Mouse (Mus musculus) spleen, postnatal 36 days (tissue): Measurements from ENCODE around the gene Smug1.
A peak's percentile ranks its signal among the peaks of the same experiment; 100 is the strongest.

ENCODE experiments used
- DNase-seq, 2 experiments: peaks; one replicate each; pipeline ENCODE4 v3.0.0; 2022; ENCODE audit warnings: low spot score in 2 of 2, mixed read lengths in 1 of 2

Gene Smug1

GRCm38 (mm10) chr15:103177611-103178041, 10.7 kb upstream of the Smug1 start:
- no peak for DNase-seq

DNA sequence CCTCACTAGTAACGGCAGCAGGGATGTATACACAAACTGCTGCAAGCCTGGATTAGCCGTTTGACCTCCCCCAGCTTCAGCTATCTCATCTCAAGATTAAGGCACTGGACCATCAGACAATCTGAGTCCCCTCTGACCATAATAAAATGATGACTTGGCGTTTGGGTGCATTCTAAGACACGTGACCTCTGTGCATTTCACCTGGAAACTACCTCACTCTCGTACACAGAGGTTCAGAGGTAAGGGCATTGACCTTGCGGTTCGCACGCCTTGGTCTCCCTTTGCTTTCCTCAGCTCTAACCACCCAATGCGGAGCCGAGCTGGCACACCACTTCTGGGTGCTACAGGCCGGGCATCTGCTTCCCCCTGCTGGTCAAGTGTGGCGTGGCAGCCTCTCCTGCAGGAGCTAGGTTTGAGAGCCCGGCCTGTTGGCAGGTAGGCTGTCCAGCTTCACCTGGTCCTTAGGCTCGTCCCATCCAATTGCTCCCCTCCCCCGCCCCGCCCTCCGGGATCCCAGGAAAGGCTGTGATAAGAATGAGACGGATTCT, 10.1 kb upstream of the Smug1 start:
- DNase-seq: peak; percentile 75 to 80

- DNase-seq: no peak
Measured at GRCm38 (mm10) chr15:103173251-103173650, 6.4 kb upstream of the Smug1 start.

DNA sequence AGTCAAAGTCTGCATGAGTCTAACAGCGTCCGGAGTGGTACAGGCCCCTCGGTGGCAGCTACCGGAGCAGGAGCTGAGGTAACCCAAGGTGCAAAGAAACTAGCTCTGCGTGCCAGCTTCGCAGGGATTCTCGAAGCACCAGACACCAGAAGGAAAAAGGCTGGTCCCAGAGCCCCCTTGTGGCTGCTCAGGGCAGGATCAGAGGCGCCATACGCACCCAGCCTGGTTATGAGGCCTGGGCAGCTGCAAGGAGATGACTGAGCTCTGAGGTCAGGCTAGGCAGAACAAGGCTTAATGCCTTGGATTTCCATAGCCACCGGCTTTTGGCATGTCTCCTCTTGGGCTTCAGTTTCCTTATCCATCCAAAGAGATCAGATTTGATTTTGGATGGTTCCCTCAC, 5.6 kb upstream of the Smug1 start:
- DNase-seq: peak; percentile 22 to 38

DNA sequence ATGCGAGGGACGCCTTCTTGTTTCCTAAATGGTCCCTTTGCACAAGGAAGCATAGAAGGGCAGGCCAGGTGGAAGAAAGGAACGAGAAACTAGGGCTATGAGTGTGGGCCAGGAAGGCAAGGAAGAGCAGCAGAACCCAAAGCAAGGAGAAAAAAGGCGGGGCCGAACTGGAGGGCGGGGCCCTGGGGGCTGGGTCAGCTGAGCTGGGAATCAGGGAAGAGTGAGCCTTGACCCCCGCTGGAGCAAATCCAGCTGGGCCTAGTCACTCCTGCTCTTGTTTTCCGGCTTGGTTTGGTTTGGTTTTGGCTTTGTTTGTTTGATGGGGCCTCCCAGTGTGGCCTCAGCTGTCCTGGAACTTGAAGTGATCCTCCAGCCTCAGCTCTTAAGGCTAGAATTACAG, 4.4 kb upstream of the Smug1 start:
- no peak for DNase-seq

GRCm38 (mm10) chr15:103170316-103170679, 3.4 kb upstream of the Smug1 start:
- peak in 1 of 2 experiments; percentile 21 for DNase-seq

GRCm38 (mm10) chr15:103169612-103170315, 2.9 kb upstream of the Smug1 start:
- DNase-seq: no peak

DNA sequence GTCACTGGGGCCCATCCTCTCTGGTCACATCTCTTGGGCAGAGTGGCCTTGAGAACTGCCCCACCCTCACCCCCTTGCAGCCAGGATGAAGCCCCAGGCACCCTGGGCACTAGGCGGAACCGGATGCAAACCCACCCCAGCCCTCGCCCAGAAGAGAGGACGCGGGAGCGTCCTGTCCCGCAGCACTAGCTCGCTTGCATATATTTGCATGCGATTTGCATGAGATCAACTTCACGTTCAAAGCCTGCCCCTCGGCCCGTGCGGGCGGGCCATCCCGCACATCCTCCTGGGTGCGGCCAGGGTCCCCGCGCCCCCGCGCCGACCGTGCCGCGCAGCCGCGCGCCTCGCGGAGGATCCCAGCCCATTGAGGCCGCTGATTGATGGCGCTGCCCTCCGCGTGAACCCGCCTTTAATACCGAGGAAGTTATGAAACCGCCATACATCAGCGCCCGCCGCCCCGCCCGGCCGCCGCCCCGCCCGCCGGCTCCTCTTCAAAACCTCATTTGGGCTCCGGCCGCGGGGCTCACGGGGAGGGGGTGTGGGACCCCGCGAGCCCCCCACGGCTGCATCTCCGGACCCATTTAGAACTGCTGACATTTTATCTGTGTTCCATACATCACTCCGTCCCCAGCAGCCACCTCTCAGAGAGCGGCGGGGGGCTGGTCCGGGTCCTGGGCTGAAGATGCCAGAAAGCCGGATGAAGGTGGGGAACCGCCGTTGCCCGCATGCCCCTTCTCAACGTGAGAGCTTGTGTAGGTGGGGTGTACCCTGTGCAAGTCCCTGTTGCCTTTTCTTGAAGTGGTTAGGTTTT, 2.1 kb upstream of the Smug1 start:
- DNase-seq: peak; percentile 51 to 55

DNA sequence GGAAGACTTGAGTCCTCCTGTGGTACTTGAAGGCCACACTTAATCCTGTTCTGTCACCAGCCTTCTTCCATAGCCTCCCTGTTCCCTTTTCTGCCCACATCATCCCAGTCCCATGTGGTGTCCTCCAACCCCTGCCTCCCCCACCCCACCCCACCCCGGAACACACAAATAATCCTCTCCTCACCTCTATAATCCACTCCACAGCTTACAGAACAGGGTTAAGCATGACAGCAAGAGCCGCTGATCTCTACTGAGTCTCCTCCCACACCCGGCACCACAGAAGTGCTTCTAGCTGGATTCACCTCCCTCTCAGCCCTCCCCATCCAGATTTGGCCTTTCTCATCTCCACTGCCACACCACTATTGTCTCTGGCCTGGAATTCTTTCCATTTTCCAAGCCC, 894 bp upstream of the Smug1 start:
- no peak for DNase-seq

DNA sequence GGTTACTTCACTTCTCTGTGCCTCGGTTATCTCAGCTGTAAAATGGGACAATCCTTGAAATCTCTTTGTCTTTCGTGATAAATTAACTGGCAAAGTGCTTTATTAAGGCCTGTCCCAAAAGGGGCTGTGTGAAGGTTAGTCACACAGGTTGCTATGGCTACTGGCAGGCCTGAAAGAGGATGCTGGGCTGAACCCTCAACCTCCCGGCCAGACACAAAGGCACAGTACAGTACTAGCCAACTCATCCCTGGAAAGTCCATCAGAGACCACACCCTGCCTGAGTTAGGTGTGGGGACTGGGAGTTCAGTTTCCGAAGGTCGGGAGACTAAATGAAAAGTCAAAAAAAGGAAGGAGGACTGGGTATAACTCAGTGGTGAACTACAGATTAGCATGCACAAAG, 968 bp downstream of the Smug1 start:
- DNase-seq: no peak

DNA sequence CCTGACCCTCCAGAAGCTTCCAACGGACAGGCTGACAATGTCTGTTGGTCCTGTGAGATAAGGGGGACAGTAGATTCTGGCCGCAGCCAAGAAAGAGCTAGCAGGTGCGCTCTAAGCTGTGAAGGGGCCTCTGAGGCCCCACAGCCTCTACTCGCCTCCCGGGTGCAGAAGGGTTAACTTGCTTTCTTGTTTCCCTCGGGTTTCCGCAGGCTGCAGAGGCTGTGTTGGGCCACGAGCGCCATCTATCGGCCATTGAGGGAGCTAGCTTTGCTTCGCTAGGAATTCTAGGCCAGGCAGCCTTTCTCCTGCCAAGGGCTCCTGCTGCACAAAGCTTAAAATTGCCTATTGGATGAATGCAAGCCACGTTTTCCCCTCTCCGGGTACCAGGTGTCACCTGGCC, 1.5 kb downstream of the Smug1 start:
- DNase-seq: peak; percentile 74 to 80

- DNase-seq: peak; percentile 89 to 91
Measured at GRCm38 (mm10) chr15:103163182-103163919, 3.5 kb downstream of the Smug1 start.

DNA sequence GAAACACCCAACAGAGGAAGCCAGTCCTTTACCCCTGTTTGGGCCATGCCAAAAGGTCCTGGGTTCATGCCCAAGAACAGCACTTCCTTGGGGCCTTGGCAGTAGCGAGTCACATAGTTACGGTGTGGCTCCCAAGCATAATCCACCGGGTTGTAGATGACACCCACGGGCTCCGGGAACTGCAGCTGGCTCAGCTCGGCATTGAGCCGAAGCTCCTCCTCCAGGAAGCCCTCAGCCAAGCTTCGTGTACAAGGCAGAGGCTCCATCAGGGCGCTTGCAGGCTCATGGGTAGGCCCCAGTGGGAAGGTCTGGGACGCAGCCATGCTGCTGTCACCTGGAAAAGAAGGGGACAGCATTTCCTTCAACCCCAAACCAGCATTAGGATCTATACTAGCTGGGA, 9.3 kb downstream of the Smug1 start:
- no peak for DNase-seq

DNA sequence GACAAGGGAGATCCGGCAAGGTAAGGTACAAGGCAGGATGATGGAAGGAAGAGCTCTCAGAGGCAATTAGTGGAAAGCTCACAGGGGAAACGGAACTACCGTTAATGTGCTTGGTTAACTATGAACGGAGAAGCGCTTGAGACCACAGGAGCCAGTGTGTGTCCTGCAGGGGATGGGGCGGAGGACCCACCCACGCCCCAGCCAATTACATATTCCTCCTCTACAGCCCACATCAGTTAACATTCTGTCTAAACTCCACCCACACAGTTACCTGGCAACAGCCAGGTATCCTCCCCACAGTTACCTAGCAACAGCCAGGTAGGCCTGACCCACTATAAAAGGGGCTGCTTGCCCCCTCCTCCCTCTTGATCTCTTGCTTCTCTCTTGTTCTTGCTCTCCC, 10.0 kb downstream of the Smug1 start:
- no peak for DNase-seq

DNA sequence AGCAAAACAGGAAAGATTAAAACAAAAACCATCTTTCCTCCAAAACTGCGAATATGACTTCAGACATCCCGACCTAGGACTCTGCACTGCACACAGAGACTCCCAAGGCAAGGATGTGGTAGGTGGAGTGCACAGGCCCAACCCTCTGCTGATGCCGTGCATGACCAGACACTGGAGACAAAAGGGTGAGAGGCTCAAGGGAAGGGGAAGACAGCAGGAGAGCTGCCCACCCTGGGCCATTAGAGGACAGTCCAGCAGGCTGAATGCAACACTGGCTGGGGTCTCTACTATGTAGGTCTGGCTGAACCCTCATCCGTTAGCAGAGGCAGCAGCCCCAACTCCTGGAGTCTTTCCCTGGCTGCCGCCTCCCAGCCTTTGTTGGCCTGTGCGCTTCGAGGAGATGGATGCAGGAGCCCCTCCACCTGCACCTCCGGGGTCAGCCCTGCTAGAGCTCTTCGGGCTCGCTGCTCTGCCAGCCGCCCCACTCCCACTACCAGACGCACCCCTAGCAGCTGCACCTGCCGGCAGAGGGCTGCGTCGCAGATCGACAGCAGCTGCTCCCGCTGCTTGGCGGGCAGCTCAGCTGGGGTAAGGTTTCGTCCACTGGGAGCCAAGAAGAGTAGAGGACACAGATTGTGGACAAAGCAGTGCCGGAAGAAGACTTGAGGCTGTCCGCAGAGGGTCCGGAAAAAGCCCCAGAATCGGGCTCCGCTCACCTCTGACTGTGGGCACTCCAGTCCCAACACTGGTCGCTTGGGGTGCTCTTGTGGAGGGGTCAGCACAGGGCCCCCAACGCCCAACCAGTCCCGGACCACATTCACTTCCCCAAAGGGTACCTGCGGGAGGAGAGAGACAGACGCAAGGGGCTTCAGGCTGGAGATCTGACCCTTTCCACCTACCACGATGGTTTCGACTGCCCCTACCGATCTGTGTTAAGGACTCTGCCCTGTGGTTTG, 11.2 kb downstream of the Smug1 start:
- no peak for DNase-seq

DNA sequence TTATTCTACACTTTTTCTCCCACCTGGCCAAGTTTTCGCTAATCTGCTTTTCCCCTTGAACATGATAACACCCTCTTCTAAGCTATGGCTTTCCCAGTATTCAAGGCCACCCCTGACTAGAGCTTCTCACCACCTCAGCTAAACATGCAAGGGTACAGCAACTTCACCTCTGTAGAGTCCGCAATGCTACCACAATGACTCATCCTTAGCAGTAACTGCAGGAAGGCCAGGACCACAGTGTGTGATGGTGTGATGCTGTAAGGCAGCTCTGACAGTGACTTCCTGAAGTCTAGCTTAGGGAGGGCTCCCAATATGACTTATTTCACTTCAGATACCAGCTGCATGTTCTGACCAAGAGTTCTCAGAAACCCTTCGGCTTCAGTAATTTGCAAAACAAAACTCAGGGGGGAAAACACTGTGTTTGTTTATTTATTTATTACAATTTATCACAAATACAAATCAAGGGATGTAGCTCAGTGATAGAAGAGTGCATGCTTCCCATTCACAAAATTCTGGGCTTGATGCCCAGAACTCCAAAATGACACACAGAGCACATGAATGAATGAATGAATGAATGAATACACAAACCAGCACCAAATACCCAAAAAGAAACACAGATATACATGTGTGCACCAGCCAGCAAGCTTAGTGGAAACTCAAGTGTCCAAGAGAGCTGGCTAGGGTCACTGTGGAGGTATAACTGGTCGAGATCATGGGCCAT, 13.8 kb downstream of the Smug1 start:
- DNase-seq: no peak

DNA sequence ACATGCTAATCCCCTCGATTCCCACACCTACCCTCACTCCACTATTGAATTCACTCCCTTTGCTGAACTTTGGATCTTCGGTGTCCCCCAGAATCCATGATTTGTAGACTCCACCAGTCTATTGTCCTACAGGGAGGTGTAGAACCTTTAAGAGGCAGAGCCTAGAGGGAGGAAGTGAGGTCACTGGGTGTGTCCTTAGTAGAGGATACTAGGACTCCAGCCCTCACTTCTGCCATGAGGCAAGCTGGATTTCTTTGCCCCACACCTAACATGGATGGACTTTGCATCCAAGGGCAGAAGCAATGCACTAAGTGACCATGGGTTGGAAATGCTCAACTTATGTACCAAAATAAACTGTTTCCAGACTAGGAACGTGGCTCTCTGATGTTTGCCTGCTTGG, 14.5 kb downstream of the Smug1 start:
- no peak for DNase-seq

GRCm38 (mm10) chr15:103147779-103148178, 19.1 kb downstream of the Smug1 start:
- DNase-seq: no peak

GRCm38 (mm10) chr15:103147422-103147690, 19.5 kb downstream of the Smug1 start:
- DNase-seq: no peak

GRCm38 (mm10) chr15:103146627-103147421, 20.1 kb downstream of the Smug1 start:
- DNase-seq: no peak
